Mouse (Mus musculus): ENCODE data around the gene Cdk11b. TPM values are rescaled to one million over a fixed set of nuclear protein-coding genes. Genes with fewer than 3 reads are reported as not detected.

Gene Cdk11b
- polyA plus RNA-seq, 1 experiment from 2014 or later, result 57.2 TPM

- WGBS, result 2% methylated on average over 31 of the region's 31 CpGs
- Histone ChIP-seq H3K4me3 (ENCODE audit: low read depth, low read length) (peak overlapping the region; percentile 30), H3K4me2 (ENCODE audit: low read length) (peak overlapping the region; percentile 64), H3K9ac (ENCODE audit: low read depth, low read length) (peak overlapping the region; percentile 63), H3K36me3 (ENCODE audit: control insufficient read depth, insufficient read depth, low read length) (peaks cover 38% of the 10 kb centered on the region), H3K27me3 (ENCODE audit: control insufficient read depth, insufficient read depth, low read depth, low read length) (peaks cover 54% of the 10 kb centered on the region), H3K27ac (ENCODE audit: low read length) (no peak overlapping the region), H3K9me3 (replicated peaks; ENCODE audit: control insufficient read depth, low read length, poor library complexity, severe bottlenecking) (no peaks in the 10 kb centered on the region), H3K4me1 (ENCODE audit: control insufficient read depth, insufficient read depth, low read length) (peaks cover 22% of the 10 kb centered on the region; the same call in 1 of the 2 replicates)
- ATAC-seq, result no peak
These were observed 29.0 kb downstream of the Cdk11b start for GRCm38 (mm10) chr4:155653451-155654182.

GRCm38 (mm10) chr4:155654183-155654455, 29.5 kb downstream of the Cdk11b start:
- H3K4me3 ChIP-seq (ENCODE audit: low read depth, low read length), result no peak overlapping the region

GRCm38 (mm10) chr4:155654456-155655298, 30.0 kb downstream of the Cdk11b start:
- ATAC-seq, result no peak; the same call in 1 of the 2 replicates

More at GRCm38 (mm10) chr4:155654183-155654455, 29.5 kb downstream of the Cdk11b start:
- Histone ChIP-seq H3K9ac (ENCODE audit: low read depth, low read length) (no peak overlapping the region), H3K4me2 (ENCODE audit: low read length) (peak overlapping the region; percentile 30), H3K9me3 (replicated peaks; ENCODE audit: control insufficient read depth, low read length, poor library complexity, severe bottlenecking) (no peaks in the 10 kb centered on the region), H3K36me3 (ENCODE audit: control insufficient read depth, insufficient read depth, low read length) (peaks cover 38% of the 10 kb centered on the region), H3K27ac (ENCODE audit: low read length) (no peak overlapping the region), H3K27me3 (ENCODE audit: control insufficient read depth, insufficient read depth, low read depth, low read length) (peaks cover 54% of the 10 kb centered on the region), H3K4me1 (ENCODE audit: control insufficient read depth, insufficient read depth, low read length) (peaks cover 22% of the 10 kb centered on the region; the same call in 1 of the 2 replicates)
- 3% methylated on average over 6 of the region's 6 CpGs for WGBS
- ATAC-seq, result no peak

GRCm38 (mm10) chr4:155656214-155656751, 31.6 kb downstream of the Cdk11b start:
- Histone ChIP-seq H3K4me1 (ENCODE audit: control insufficient read depth, insufficient read depth, low read length) (peaks cover 22% of the 10 kb centered on the region; the same call in 1 of the 2 replicates), H3K9me3 (replicated peaks; ENCODE audit: control insufficient read depth, low read length, poor library complexity, severe bottlenecking) (no peaks in the 10 kb centered on the region), H3K27ac (ENCODE audit: low read length) (no peak overlapping the region), H3K4me3 (ENCODE audit: low read depth, low read length) (no peak overlapping the region), H3K9ac (ENCODE audit: low read depth, low read length) (no peak overlapping the region), H3K27me3 (ENCODE audit: control insufficient read depth, insufficient read depth, low read depth, low read length) (peaks cover 47% of the 10 kb centered on the region), H3K4me2 (ENCODE audit: low read length) (no peak overlapping the region), H3K36me3 (ENCODE audit: control insufficient read depth, insufficient read depth, low read length) (peaks cover 38% of the 10 kb centered on the region)
- no peak for ATAC-seq
- 90% methylated on average over 13 of the region's 13 CpGs for WGBS

More at GRCm38 (mm10) chr4:155654456-155655298, 30.0 kb downstream of the Cdk11b start:
- peak overlapping the region; percentile 23 for H3K4me3 ChIP-seq (ENCODE audit: low read depth, low read length)
- H3K9ac ChIP-seq (ENCODE audit: low read depth, low read length), result peak overlapping the region; percentile 39; the same call in 1 of the 2 replicates
- peaks cover 54% of the 10 kb centered on the region for H3K27me3 ChIP-seq (ENCODE audit: control insufficient read depth, insufficient read depth, low read depth, low read length)
- WGBS, result 4% methylated on average over 52 of the region's 52 CpGs
- H3K4me2 ChIP-seq (ENCODE audit: low read length), result peak overlapping the region; percentile 30
- peaks cover 22% of the 10 kb centered on the region; the same call in 1 of the 2 replicates for H3K4me1 ChIP-seq (ENCODE audit: control insufficient read depth, insufficient read depth, low read length)
- H3K36me3 ChIP-seq (ENCODE audit: control insufficient read depth, insufficient read depth, low read length), result peaks cover 37% of the 10 kb centered on the region
- no peaks in the 10 kb centered on the region for H3K9me3 ChIP-seq (replicated peaks; ENCODE audit: control insufficient read depth, low read length, poor library complexity, severe bottlenecking)
- H3K27ac ChIP-seq (ENCODE audit: low read length), result no peak overlapping the region

GRCm38 (mm10) chr4:155658961-155659360, 34.3 kb downstream of the Cdk11b start:
- ATAC-seq, result no peak
- no peak overlapping the region for H3K4me3 ChIP-seq (ENCODE audit: low read depth, low read length)
- no peak overlapping the region for H3K27ac ChIP-seq (ENCODE audit: low read length)
- no peak overlapping the region for H3K4me2 ChIP-seq (ENCODE audit: low read length)
- H3K9me3 ChIP-seq (replicated peaks; ENCODE audit: control insufficient read depth, low read length, poor library complexity, severe bottlenecking), result no peaks in the 10 kb centered on the region
- peaks cover 10% of the 10 kb centered on the region; the same call in 1 of the 2 replicates for H3K4me1 ChIP-seq (ENCODE audit: control insufficient read depth, insufficient read depth, low read length)
- H3K9ac ChIP-seq (ENCODE audit: low read depth, low read length), result no peak overlapping the region
- peaks cover 39% of the 10 kb centered on the region for H3K36me3 ChIP-seq (ENCODE audit: control insufficient read depth, insufficient read depth, low read length)
- peaks cover 28% of the 10 kb centered on the region for H3K27me3 ChIP-seq (ENCODE audit: control insufficient read depth, insufficient read depth, low read depth, low read length)
- 98% methylated on average over 10 of the region's 10 CpGs for WGBS

GRCm38 (mm10) chr4:155660641-155661040, 36.0 kb downstream of the Cdk11b start:
- 87% methylated on average over 12 of the region's 12 CpGs for WGBS
- ATAC-seq, result no peak
- Histone ChIP-seq H3K4me3 (ENCODE audit: low read depth, low read length) (no peak overlapping the region), H3K9me3 (replicated peaks; ENCODE audit: control insufficient read depth, low read length, poor library complexity, severe bottlenecking) (no peaks in the 10 kb centered on the region), H3K9ac (ENCODE audit: low read depth, low read length) (no peak overlapping the region), H3K4me2 (ENCODE audit: low read length) (no peak overlapping the region), H3K27ac (ENCODE audit: low read length) (no peak overlapping the region), H3K4me1 (ENCODE audit: control insufficient read depth, insufficient read depth, low read length) (no peaks in the 10 kb centered on the region), H3K36me3 (ENCODE audit: control insufficient read depth, insufficient read depth, low read length) (peaks cover 36% of the 10 kb centered on the region), H3K27me3 (ENCODE audit: control insufficient read depth, insufficient read depth, low read depth, low read length) (peaks cover 11% of the 10 kb centered on the region)

- H3K27me3 ChIP-seq (ENCODE audit: control insufficient read depth, insufficient read depth, low read depth, low read length), result no peaks in the 10 kb centered on the region
- peaks cover 16% of the 10 kb centered on the region for H3K4me1 ChIP-seq (ENCODE audit: control insufficient read depth, insufficient read depth, low read length)
- H3K9ac ChIP-seq (ENCODE audit: low read depth, low read length), result no peak overlapping the region
- H3K27ac ChIP-seq (ENCODE audit: low read length), result no peak overlapping the region
- no peak overlapping the region for H3K4me2 ChIP-seq (ENCODE audit: low read length)
- no peaks in the 10 kb centered on the region for H3K36me3 ChIP-seq (ENCODE audit: control insufficient read depth, insufficient read depth, low read length)
- no peak for ATAC-seq
- no peak overlapping the region for H3K4me3 ChIP-seq (ENCODE audit: low read depth, low read length)
- no peaks in the 10 kb centered on the region for H3K9me3 ChIP-seq (replicated peaks; ENCODE audit: control insufficient read depth, low read length, poor library complexity, severe bottlenecking)
These were observed 42.2 kb downstream of the Cdk11b start for GRCm38 (mm10) chr4:155666903-155667302.

GRCm38 (mm10) chr4:155668689-155669597, 44.3 kb downstream of the Cdk11b start, which contains the start of gene Mib2:
Gene Mib2, minus strand, starts transcription at chr4:155669198.
- peaks cover 16% of the 10 kb centered on the region for H3K4me1 ChIP-seq (ENCODE audit: control insufficient read depth, insufficient read depth, low read length)
- peak within 1 kb of the TSS; percentile 95 for H3K4me3 ChIP-seq (ENCODE audit: low read depth, low read length)
- under 1% methylated on average over 69 of the region's 73 CpGs for WGBS
- peak; percentile 98 for ATAC-seq
- no peaks in the 10 kb centered on the region for H3K36me3 ChIP-seq (ENCODE audit: control insufficient read depth, insufficient read depth, low read length)
- H3K27ac ChIP-seq (ENCODE audit: low read length), result peak within 1 kb of the TSS; percentile 87
- no peaks in the 10 kb centered on the region for H3K27me3 ChIP-seq (ENCODE audit: control insufficient read depth, insufficient read depth, low read depth, low read length)
- no peaks in the 10 kb centered on the region for H3K9me3 ChIP-seq (replicated peaks; ENCODE audit: control insufficient read depth, low read length, poor library complexity, severe bottlenecking)
- peak within 1 kb of the TSS; percentile 90 for H3K9ac ChIP-seq (ENCODE audit: low read depth, low read length)
- H3K4me2 ChIP-seq (ENCODE audit: low read length), result peak within 1 kb of the TSS; percentile 92

Measured in midbrain, embryonic 16.5 days (tissue).